8 mouse cellular contexts compared by ENCODE assay signal in genomic region chr16:31598409-31598988, GRCm38 (mm10).
DNase-seq lines count a peak whose midpoint lies in the region; ATAC-seq and TF ChIP-seq lines count a peak whose summit lies in the region.

No protein-coding gene starts in this region.

- no peaks in the 10 kb centered on the region for H3K36me3 ChIP-seq in embryonic facial prominence, embryonic 15.5 days
- H3K36me3 ChIP-seq in limb, embryonic 10.5 days = no peaks in the 10 kb centered on the region
- no peaks in the 10 kb centered on the region for H3K36me3 ChIP-seq in neural tube, embryonic 15.5 days
- no peaks in the 10 kb centered on the region for H3K36me3 ChIP-seq in forebrain, embryonic 13.5 days (ENCODE audit: poor library complexity, severe bottlenecking)

- H3K27me3 ChIP-seq in embryonic facial prominence, embryonic 15.5 days = no peaks in the 10 kb centered on the region
- H3K27me3 ChIP-seq in limb, embryonic 10.5 days (ENCODE audit: low read depth, poor library complexity, severe bottlenecking) = no peaks in the 10 kb centered on the region
- no peaks in the 10 kb centered on the region for H3K27me3 ChIP-seq in neural tube, embryonic 15.5 days (replicated peaks)
- H3K27me3 ChIP-seq in forebrain, embryonic 13.5 days = 0 out of 2 replicates have a peak, but pooled peaks cover 3% of the 10 kb centered on the region

- no peak for TF ChIP-seq POLR2A in bone marrow, adult 2 months (IDR thresholded peaks at IDR 0.05; ENCODE audit: borderline replicate concordance, control insufficient read depth, low read depth, low read length)

- no peak overlapping the region for H3K4me2 ChIP-seq in embryonic facial prominence, embryonic 15.5 days (replicated peaks)
- no peak overlapping the region for H3K4me2 ChIP-seq in neural tube, embryonic 15.5 days
- H3K4me2 ChIP-seq in forebrain, embryonic 13.5 days = no peak overlapping the region

- H3K9me3 ChIP-seq in embryonic facial prominence, embryonic 15.5 days (replicated peaks) = no peaks in the 10 kb centered on the region
- no peaks in the 10 kb centered on the region for H3K9me3 ChIP-seq in limb, embryonic 10.5 days (replicated peaks)
- H3K9me3 ChIP-seq in neural tube, embryonic 15.5 days (replicated peaks) = no peaks in the 10 kb centered on the region
- no peaks in the 10 kb centered on the region for H3K9me3 ChIP-seq in forebrain, embryonic 13.5 days (replicated peaks)

- no peak for DNase-seq in layer of hippocampus, adult 2 months (ENCODE audit: low spot score in 2 of 2)
- no peak for DNase-seq in layer of hippocampus, adult 9-10 months (ENCODE audit: low spot score)
- no peak for DNase-seq in limb, embryonic 10.5 days (ENCODE audit: low spot score)
- DNase-seq in lung, postnatal 25 days (ENCODE audit: low spot score) = no peak

- 0 out of 2 replicates have a peak overlapping the region, but pooled peaks have one; percentile 36 for H3K27ac ChIP-seq in layer of hippocampus, adult 2 months
- H3K27ac ChIP-seq in bone marrow, adult 2 months (ENCODE audit: control insufficient read depth, insufficient read depth, low read depth, low read length, poor library complexity) = peak overlapping the region; percentile 6
- H3K27ac ChIP-seq in embryonic facial prominence, embryonic 15.5 days (replicated peaks) = no peak overlapping the region
- peak overlapping the region; percentile 34; the same call in 1 of the 2 replicates for H3K27ac ChIP-seq in limb, embryonic 10.5 days
- H3K27ac ChIP-seq in neural tube, embryonic 15.5 days (replicated peaks) = no peak overlapping the region
- H3K27ac ChIP-seq in forebrain, embryonic 13.5 days = no peak overlapping the region

- ATAC-seq in embryonic facial prominence, embryonic 15.5 days (ENCODE audit: insufficient number of reproducible peaks, low FRiP score, low TSS enrichment, low read depth) = 0 out of 2 replicates have a peak, but pooled peaks have one; percentile 24
- ATAC-seq in neural tube, embryonic 15.5 days (ENCODE audit: low FRiP score) = no peak
- no peak for ATAC-seq in forebrain, embryonic 13.5 days

- H3K4me3 ChIP-seq in layer of hippocampus, adult 2 months = no peak overlapping the region
- no peak overlapping the region for H3K4me3 ChIP-seq in bone marrow, adult 2 months (replicated peaks; ENCODE audit: control insufficient read depth, low read depth, low read length)
- no peak overlapping the region for H3K4me3 ChIP-seq in embryonic facial prominence, embryonic 15.5 days (replicated peaks)
- H3K4me3 ChIP-seq in limb, embryonic 10.5 days = no peak overlapping the region
- H3K4me3 ChIP-seq in neural tube, embryonic 15.5 days (replicated peaks) = no peak overlapping the region
- no peak overlapping the region for H3K4me3 ChIP-seq in forebrain, embryonic 13.5 days

- 64% methylated on average over 9 of the region's 9 CpGs for WGBS in bone marrow, adult 2 months
- WGBS in embryonic facial prominence, embryonic 15.5 days = 75% methylated on average over 9 of the region's 9 CpGs
- WGBS in limb, embryonic 10.5 days = 86% methylated on average over 9 of the region's 9 CpGs
- WGBS in neural tube, embryonic 15.5 days = 84% methylated on average over 9 of the region's 9 CpGs
- WGBS in forebrain, embryonic 13.5 days = 87% methylated on average over 9 of the region's 9 CpGs

- H3K4me1 ChIP-seq in bone marrow, adult 2 months (ENCODE audit: control insufficient read depth, insufficient read depth, low read length) = peaks cover 2% of the 10 kb centered on the region
- peaks cover 20% of the 10 kb centered on the region for H3K4me1 ChIP-seq in embryonic facial prominence, embryonic 15.5 days
- H3K4me1 ChIP-seq in limb, embryonic 10.5 days = peaks cover 7% of the 10 kb centered on the region
- peaks cover 3% of the 10 kb centered on the region for H3K4me1 ChIP-seq in neural tube, embryonic 15.5 days
- H3K4me1 ChIP-seq in forebrain, embryonic 13.5 days = peaks cover 7% of the 10 kb centered on the region

- H3K9ac ChIP-seq in embryonic facial prominence, embryonic 15.5 days = no peak overlapping the region
- no peak overlapping the region for H3K9ac ChIP-seq in neural tube, embryonic 15.5 days (replicated peaks)
- H3K9ac ChIP-seq in forebrain, embryonic 13.5 days = no peak overlapping the region

- TF ChIP-seq CTCF in layer of hippocampus, adult 2 months (conservative IDR thresholded peaks at IDR 0.05) = no peak
- TF ChIP-seq CTCF in bone marrow, adult 2 months (IDR thresholded peaks at IDR 0.05; ENCODE audit: control insufficient read depth, insufficient read depth, low read length) = no peak

Comparison
In these comparisons a context has a peak if more than half of its experiments do, and no peak if none do; other contexts are left out.
1. H3K27ac ChIP-seq: peak in layer of hippocampus, adult 2 months (single experiment), bone marrow, adult 2 months (single experiment) and limb, embryonic 10.5 days (single experiment); none in embryonic facial prominence, embryonic 15.5 days (single experiment), neural tube, embryonic 15.5 days (single experiment) and forebrain, embryonic 13.5 days (single experiment).